Mouse (Mus musculus): ENCODE measurements around the gene Dab2ip. TPM values are rescaled to one million over a fixed set of nuclear protein-coding genes. Genes with fewer than 3 reads are reported as not detected.

The Dab2ip gene
- polyA plus RNA-seq, 1 experiment from 2014 or later, result 65.7 TPM

DNA sequence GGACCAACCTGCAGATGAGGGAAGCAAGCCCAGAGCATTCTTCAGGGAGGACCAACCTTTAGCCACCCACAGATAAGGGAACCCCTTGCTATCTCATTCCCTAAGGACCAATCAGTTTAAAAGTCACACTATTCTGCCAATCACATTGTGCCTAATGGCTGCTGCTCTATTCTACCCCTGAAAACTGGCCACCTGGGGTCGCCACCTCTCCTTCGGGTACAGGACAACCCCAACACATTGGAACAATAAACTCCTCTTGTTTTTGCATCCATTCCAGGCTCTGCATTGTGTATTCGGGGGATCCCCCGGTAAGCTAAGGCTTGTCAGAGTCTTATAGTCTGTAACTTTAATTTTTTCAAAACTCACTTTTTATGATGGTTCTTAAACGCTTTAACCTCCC, 203.4 kb downstream of the Dab2ip start:
- no peak for ATAC-seq (ENCODE audit: low FRiP score, low read depth)
- Histone ChIP-seq H3K4me3 (no peak overlapping the region), H3K4me1 (no peaks in the 10 kb centered on the region), H3K36me3 (no peaks in the 10 kb centered on the region), H3K9me3 (no peaks in the 10 kb centered on the region), H3K27ac (no peak overlapping the region), H3K4me2 (replicated peaks) (no peak overlapping the region), H3K27me3 (replicated peaks) (no peaks in the 10 kb centered on the region), H3K9ac (no peak overlapping the region)
- WGBS, result 86% methylated on average over 5 of the region's 5 CpGs

DNA sequence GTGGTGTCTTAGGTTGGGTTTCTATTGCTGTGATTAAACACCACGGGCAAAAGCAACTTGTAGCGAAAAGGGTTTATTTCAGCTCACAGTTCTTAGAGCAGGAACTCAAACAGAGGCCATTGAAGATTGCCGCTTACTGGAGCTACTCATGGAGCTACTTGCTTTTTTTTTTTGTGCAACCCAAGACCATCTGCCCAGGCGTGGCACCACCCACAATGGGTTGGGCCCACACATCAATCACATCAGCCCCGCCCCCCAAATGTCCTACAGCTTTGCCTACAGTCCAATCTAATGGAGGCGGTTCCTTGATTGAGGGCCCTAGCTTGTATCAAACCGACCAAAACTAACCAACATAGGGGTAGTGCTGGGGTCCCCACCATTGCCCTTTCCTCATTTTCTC, 205.8 kb downstream of the Dab2ip start:
- no peaks in the 10 kb centered on the region for H3K9me3 ChIP-seq
- H3K36me3 ChIP-seq, result no peaks in the 10 kb centered on the region
- 90% methylated on average over 7 of the region's 7 CpGs for WGBS
- H3K4me2 ChIP-seq (replicated peaks), result no peak overlapping the region
- no peaks in the 10 kb centered on the region for H3K27me3 ChIP-seq (replicated peaks)
- no peak overlapping the region for H3K9ac ChIP-seq
- H3K27ac ChIP-seq, result no peak overlapping the region
- H3K4me1 ChIP-seq, result peaks cover 12% of the 10 kb centered on the region; the same call in 1 of the 2 replicates
- no peak for ATAC-seq (ENCODE audit: low FRiP score, low read depth)
- H3K4me3 ChIP-seq, result no peak overlapping the region

DNA sequence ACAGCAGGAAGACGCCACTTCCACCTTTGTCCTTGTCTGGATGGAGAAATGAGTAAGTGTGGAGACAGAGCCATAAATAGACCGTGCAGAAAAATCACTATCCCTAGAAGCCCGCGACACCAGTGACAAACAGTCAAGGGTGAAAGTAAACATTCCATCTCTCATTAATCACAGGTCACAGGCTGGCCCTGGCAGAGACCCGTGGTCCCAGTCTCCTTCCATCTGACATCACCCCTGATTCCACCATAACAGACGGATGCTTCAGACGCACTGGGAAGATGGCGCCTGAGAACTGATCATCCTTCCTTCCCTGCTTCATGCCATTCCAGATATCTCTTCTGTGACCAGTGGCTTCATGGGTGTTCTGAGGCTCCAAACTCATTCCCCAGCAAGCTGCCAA, 206.3 kb downstream of the Dab2ip start:
- no peaks in the 10 kb centered on the region for H3K36me3 ChIP-seq
- H3K9me3 ChIP-seq, result no peaks in the 10 kb centered on the region
- H3K4me3 ChIP-seq, result no peak overlapping the region
- ATAC-seq (ENCODE audit: low FRiP score, low read depth), result no peak
- no peaks in the 10 kb centered on the region for H3K27me3 ChIP-seq (replicated peaks)
- H3K4me2 ChIP-seq (replicated peaks), result no peak overlapping the region
- 73% methylated on average over 8 of the region's 8 CpGs for WGBS
- no peak overlapping the region for H3K27ac ChIP-seq
- H3K4me1 ChIP-seq, result peaks cover 15% of the 10 kb centered on the region; the same call in 1 of the 2 replicates
- H3K9ac ChIP-seq, result no peak overlapping the region

DNA sequence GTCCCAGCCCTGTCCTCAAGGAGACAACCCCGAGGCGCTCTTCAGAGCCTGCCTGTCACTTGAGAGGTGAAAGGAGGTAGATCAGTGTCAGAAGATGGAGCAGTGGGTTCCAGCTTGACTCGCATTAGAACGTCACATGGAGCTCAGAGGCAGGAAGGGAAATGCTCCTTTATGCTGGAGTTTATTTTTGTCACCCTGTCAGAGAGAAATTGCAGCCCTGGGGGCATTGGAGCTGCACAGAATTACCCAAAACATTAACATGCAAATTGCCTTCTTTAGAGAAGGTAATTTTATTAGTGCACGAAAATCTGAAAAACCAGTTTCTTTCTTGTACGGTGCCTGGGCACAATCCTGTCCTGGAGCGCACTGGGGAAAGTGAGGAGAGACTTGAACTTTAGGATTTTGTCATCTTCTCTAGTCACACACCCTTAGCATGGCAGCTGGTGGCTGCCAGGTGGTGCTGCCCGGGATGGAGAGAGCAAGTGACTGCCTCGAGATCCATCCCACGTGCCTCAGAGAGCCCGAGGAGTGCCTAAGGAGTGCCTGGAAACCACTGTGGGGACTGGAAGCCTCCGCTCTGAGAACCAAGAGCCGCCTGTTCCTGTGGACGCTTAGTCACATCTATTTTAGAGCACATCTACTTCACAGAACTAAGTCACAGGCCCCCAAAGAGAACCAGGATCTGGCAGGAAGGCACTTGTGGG, 209.9 kb downstream of the Dab2ip start:
- Histone ChIP-seq H3K4me1 (peaks cover 15% of the 10 kb centered on the region; the same call in 1 of the 2 replicates), H3K36me3 (no peaks in the 10 kb centered on the region), H3K9ac (no peak overlapping the region), H3K4me2 (replicated peaks) (no peak overlapping the region), H3K9me3 (no peaks in the 10 kb centered on the region), H3K27ac (no peak overlapping the region), H3K27me3 (replicated peaks) (no peaks in the 10 kb centered on the region), H3K4me3 (no peak overlapping the region)
- WGBS, result 25% methylated on average over 14 of the region's 14 CpGs
- peak; percentile 55 for ATAC-seq (ENCODE audit: low FRiP score, low read depth)

DNA sequence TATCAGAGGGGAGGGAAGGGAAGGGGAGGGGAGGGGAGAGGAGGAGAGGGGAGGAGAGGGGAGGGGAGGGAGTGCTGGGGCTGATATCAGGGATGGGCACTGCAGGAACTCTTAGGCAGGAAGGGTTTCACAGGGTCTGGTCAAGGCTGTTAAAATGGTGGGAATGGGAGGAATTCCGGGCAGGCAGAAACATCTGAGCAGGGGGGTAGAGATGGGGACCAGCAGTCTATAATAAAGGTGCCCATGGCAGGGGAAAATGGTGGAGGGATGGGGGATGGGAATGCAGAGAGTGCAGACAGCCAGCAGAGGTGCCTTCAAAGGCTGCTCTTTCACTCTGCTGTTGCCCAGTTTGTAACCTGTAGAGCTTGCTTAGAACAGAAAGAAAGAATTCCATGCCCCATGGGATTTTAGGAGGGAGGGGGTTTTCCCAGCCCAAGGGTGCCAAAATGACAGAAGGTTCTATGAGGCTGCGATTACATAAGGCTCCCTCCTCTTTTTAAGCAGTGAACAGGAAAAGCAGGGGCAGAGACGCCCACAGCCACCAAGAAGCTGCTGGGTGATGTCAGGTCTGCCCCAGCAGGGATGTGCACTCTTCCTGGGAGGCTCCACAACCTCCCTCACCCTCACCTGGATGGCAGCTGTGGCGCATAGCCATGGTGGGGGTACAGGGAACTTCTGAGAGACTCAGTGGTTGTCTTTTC, 210.6 kb downstream of the Dab2ip start:
- Histone ChIP-seq H3K9ac (no peak overlapping the region), H3K27me3 (replicated peaks) (no peaks in the 10 kb centered on the region), H3K4me2 (replicated peaks) (no peak overlapping the region), H3K9me3 (no peaks in the 10 kb centered on the region), H3K4me1 (peaks cover 15% of the 10 kb centered on the region; the same call in 1 of the 2 replicates), H3K36me3 (no peaks in the 10 kb centered on the region), H3K27ac (no peak overlapping the region), H3K4me3 (no peak overlapping the region)
- WGBS, result 38% methylated on average over 4 of the region's 4 CpGs
- ATAC-seq (ENCODE audit: low FRiP score, low read depth), result 0 out of 2 replicates have a peak, but pooled peaks have one; percentile 12

DNA sequence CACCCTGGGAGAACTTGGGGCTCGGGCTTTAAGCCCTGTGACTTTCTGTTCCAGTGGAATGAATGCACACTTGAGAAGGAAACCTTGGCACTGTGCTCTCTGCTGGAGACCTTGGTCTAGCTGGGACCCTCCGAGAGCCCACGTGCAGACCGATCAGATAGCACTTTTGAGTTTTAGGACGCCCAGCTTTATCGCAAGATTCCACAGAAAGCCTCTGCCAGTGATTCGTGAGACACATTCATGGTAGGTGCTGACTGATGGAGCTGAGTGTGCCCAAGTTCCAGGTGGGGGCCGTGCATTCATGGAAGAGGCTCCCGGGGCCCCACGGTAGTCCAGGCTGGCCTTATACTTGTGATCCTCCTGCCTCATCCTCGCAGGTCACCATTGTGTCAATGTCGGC, 211.3 kb downstream of the Dab2ip start:
- no peak overlapping the region for H3K27ac ChIP-seq
- H3K36me3 ChIP-seq, result no peaks in the 10 kb centered on the region
- no peak overlapping the region for H3K4me3 ChIP-seq
- H3K4me1 ChIP-seq, result peaks cover 15% of the 10 kb centered on the region; the same call in 1 of the 2 replicates
- H3K27me3 ChIP-seq (replicated peaks), result no peaks in the 10 kb centered on the region
- H3K4me2 ChIP-seq (replicated peaks), result no peak overlapping the region
- H3K9me3 ChIP-seq, result no peaks in the 10 kb centered on the region
- WGBS, result 89% methylated on average over 12 of the region's 12 CpGs
- no peak for ATAC-seq (ENCODE audit: low FRiP score, low read depth)
- H3K9ac ChIP-seq, result no peak overlapping the region

DNA sequence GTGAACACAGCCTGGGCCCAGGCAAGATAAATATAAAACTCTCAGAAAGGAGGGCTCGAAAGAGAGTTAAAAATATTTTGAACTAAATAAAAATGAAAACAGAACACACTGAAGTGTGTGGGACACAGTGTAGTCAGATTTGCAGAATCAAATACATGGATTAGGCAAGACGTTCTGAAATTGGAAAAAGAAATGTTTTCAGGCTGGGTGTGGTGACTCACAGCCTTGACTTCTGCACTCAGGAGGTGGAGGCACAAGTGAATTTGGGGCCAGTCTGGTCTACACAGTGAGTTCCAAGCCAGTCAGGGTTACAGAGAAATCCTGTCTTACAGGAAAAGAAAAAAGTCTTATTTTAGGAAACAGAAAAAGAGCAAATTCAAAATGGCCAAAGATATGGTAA, 212.5 kb downstream of the Dab2ip start:
- Histone ChIP-seq H3K36me3 (no peaks in the 10 kb centered on the region), H3K9ac (no peak overlapping the region), H3K4me1 (peaks cover 15% of the 10 kb centered on the region; the same call in 1 of the 2 replicates), H3K9me3 (no peaks in the 10 kb centered on the region), H3K4me3 (no peak overlapping the region), H3K4me2 (replicated peaks) (no peak overlapping the region), H3K27ac (no peak overlapping the region), H3K27me3 (replicated peaks) (no peaks in the 10 kb centered on the region)
- WGBS, result 86% methylated on average over 2 of the region's 2 CpGs
- ATAC-seq (ENCODE audit: low FRiP score, low read depth), result no peak

DNA sequence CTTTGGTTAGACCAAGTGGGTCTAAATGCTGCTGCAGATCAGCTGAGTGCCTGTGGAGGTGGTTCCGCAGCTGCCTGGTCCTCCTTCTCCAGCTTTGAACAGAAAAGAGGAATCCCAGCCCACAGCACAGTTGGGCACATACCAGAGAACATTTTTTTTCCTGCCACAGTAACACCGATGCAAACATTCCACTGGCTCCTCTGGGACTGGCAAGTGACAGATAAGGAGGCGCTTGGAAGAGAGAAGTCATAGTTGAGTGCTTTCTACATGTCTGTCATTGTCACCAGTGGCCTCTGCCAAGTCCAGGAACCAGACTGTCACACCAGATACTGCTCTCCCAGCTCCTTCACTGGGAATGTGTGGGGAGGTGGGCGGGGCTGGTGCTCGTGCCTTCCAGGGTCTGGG, 217.6 kb downstream of the Dab2ip start:
- no peak overlapping the region for H3K4me3 ChIP-seq
- WGBS, result 65% methylated on average over 5 of the region's 5 CpGs
- H3K9ac ChIP-seq, result no peak overlapping the region
- H3K27me3 ChIP-seq (replicated peaks), result no peaks in the 10 kb centered on the region
- no peaks in the 10 kb centered on the region for H3K4me1 ChIP-seq
- H3K36me3 ChIP-seq, result no peaks in the 10 kb centered on the region
- no peak overlapping the region for H3K4me2 ChIP-seq (replicated peaks)
- no peak for ATAC-seq (ENCODE audit: low FRiP score, low read depth)
- H3K9me3 ChIP-seq, result no peaks in the 10 kb centered on the region
- H3K27ac ChIP-seq, result no peak overlapping the region

DNA sequence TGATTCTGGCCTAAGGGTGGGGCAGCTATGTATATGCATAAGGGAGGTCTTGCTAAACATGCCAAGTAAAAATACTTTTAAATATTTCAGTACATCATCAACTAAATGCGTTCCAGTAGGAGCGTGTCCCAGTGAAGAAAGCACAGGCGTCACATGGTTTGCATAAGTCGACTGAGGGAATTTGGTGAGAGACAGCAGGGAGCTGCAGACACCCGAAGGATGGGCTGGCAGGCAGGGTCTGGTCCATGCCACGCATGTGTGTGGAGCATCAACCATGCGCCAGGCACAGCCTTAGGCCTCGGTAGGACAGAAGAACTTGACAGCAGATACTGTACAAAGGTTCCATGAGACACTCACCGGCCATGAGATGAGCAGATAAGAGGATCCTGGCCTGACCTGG, 218.9 kb downstream of the Dab2ip start:
- Histone ChIP-seq H3K4me2 (replicated peaks) (no peak overlapping the region), H3K9ac (no peak overlapping the region), H3K36me3 (no peaks in the 10 kb centered on the region), H3K4me3 (no peak overlapping the region), H3K27ac (no peak overlapping the region), H3K27me3 (replicated peaks) (no peaks in the 10 kb centered on the region), H3K9me3 (no peaks in the 10 kb centered on the region), H3K4me1 (no peaks in the 10 kb centered on the region)
- no peak for ATAC-seq (ENCODE audit: low FRiP score, low read depth)
- WGBS, result 88% methylated on average over 9 of the region's 9 CpGs

DNA sequence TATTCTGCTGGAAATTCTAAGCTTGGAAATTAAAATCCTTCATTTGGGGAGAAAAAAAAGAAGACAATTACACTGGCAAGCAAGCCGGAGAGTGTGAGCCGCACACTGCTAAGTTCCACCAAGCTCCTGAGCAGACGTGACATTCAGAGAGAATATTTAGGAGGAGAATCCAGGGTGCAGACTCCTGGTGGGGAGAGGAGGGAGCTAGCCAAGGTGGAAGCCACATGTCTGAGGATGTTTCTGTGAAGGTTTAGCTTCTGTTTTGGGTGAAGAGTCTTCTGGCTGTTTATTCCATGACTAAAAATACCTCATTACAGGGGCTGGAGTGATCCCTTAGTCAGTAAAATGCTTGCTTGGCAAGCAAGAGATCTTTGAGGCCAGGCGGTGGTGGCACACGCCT, 221.2 kb downstream of the Dab2ip start:
- Histone ChIP-seq H3K27ac (no peak overlapping the region), H3K4me2 (replicated peaks) (no peak overlapping the region)
- 90% methylated on average over 5 of the region's 5 CpGs for WGBS

More for the DNA sequence above, 221.2 kb downstream of the Dab2ip start:
- Histone ChIP-seq H3K4me3 (no peak overlapping the region), H3K9me3 (no peaks in the 10 kb centered on the region), H3K9ac (no peak overlapping the region), H3K27me3 (replicated peaks) (no peaks in the 10 kb centered on the region), H3K36me3 (no peaks in the 10 kb centered on the region), H3K4me1 (0 out of 2 replicates have a peak, but pooled peaks cover 7% of the 10 kb centered on the region)
- ATAC-seq (ENCODE audit: low FRiP score, low read depth), result no peak

Measured in neural tube, embryonic 12.5 days (tissue).